Mouse (Mus musculus) lung, postnatal 0 days (tissue): Measurements from ENCODE around the gene Gm47289. TPM values are rescaled to one million over a fixed set of nuclear protein-coding genes. Genes with fewer than 3 reads are reported as not detected.
A peak's percentile ranks its signal among the peaks of the same experiment; 100 is the strongest.

Experiments
- ATAC-seq: fragments of 200-750 bp; cut with Nextera tagmentation; 2 replicates; pipeline ENCODE4 v1.8.0; 2017; ENCODE audit warnings: moderate library complexity
- DNase-seq: peaks from one replicate; pipeline ENCODE4 v3.0.0-alpha.2; 2016; ENCODE audit warnings: low spot score
- H3K27ac ChIP-seq: fragments of 300-500 bp; sonication (generic); 2 replicates; pipeline ENCODE4 v1.5.1; 2014; ENCODE audit warnings: antibody characterized with exemption, mild to moderate bottlenecking, low read length, mixed read lengths
- H3K27me3 ChIP-seq: fragments of 300-500 bp; sonication (generic); replicated peaks from 2 replicates; pipeline ENCODE4 v1.6.1; 2014; ENCODE audit warnings: low read length, mixed read lengths; ENCODE audit not compliant: insufficient read depth
- H3K36me3 ChIP-seq: fragments of 300-500 bp; sonication (generic); 2 replicates; pipeline ENCODE4 v1.6.1; 2014; ENCODE audit warnings: low read length, mixed read lengths; ENCODE audit not compliant: insufficient read depth
- H3K4me1 ChIP-seq: fragments of 300-500 bp; sonication (generic); 2 replicates; pipeline ENCODE4 v1.6.1; 2014; ENCODE audit warnings: antibody characterized with exemption, low read depth, low read length, mixed read lengths; ENCODE audit not compliant: insufficient read depth
- H3K4me2 ChIP-seq: fragments of 300-500 bp; sonication (generic); replicated peaks from 2 replicates; pipeline ENCODE4 v1.6.1; 2014; ENCODE audit warnings: low read depth, mild to moderate bottlenecking, low read length, moderate library complexity, mixed read lengths
- H3K4me3 ChIP-seq: fragments of 300-500 bp; sonication (generic); 2 replicates; pipeline ENCODE4 v1.5.1; 2014; ENCODE audit warnings: low read depth, low read length
- H3K9ac ChIP-seq: fragments of 300-500 bp; sonication (generic); replicated peaks from 2 replicates; pipeline ENCODE4 v1.6.1; 2014; ENCODE audit warnings: low read depth, mild to moderate bottlenecking
- H3K9me3 ChIP-seq: fragments of 300-500 bp; sonication (generic); 2 replicates; pipeline ENCODE4 v1.6.1; 2016; ENCODE audit warnings: low read length, mixed read lengths
- CTCF ChIP-seq: IDR thresholded peaks from 2 replicates; pipeline ENCODE4 v1.5.1; 2016; ENCODE audit warnings: antibody characterized with exemption, mild to moderate bottlenecking
- EP300 ChIP-seq: IDR thresholded peaks from 2 replicates; pipeline ENCODE4 v1.6.1; 2016; ENCODE audit warnings: antibody characterized with exemption, mild to moderate bottlenecking, control low read depth
- WGBS: fragments of 180-500 bp; shearing (Covaris S2); extraction: QIAGEN DNeasy Blood & Tissue Kit; methylation state at CpG from one replicate; pipeline ENCODE4 v1.1.7; 2014; 5-methylcytosine and 5-hydroxymethylcytosine counted together
- polyA plus RNA-seq: library from polyadenylated mRNA; unstranded; fragments of >200 nt; fragmentation: Nextera tagmentation; extraction: Ambion mirVana; gene quantifications from 2 replicates; pipeline ENCODE4 v1.2.1, GENCODE M21; 2015

Gm47289 gene
- polyA plus RNA-seq, 1 experiment from 2014 or later: not detected

- no peaks in the 10 kb centered on the region for H3K9me3 ChIP-seq
- ATAC-seq: no peak
- no peaks in the 10 kb centered on the region for H3K27me3 ChIP-seq
- no peak overlapping the region for H3K9ac ChIP-seq
- H3K27ac ChIP-seq: no peak overlapping the region
- 63% methylated on average over 8 of the region's 8 CpGs for WGBS
- no peaks in the 10 kb centered on the region for H3K36me3 ChIP-seq
- H3K4me1 ChIP-seq: no peaks in the 10 kb centered on the region
- DNase-seq: no peak
- no peak overlapping the region for H3K4me3 ChIP-seq
- no peak overlapping the region for H3K4me2 ChIP-seq
- TF ChIP-seq EP300 (no peak), CTCF (no peak)
Observed at GRCm38 (mm10) chr9:119144696-119145095, 14.3 kb upstream of the Gm47289 start.

GRCm38 (mm10) chr9:119145137-119145536, 13.8 kb upstream of the Gm47289 start:
- TF ChIP-seq EP300: no peak
- TF ChIP-seq CTCF: no peak
- H3K4me2 ChIP-seq: no peak overlapping the region
- H3K4me3 ChIP-seq: no peak overlapping the region
- WGBS: 52% methylated on average over 10 of the region's 10 CpGs
- DNase-seq: no peak
- no peaks in the 10 kb centered on the region for H3K27me3 ChIP-seq
- no peaks in the 10 kb centered on the region for H3K4me1 ChIP-seq
- no peak overlapping the region for H3K27ac ChIP-seq
- no peak for ATAC-seq
- no peak overlapping the region for H3K9ac ChIP-seq
- no peaks in the 10 kb centered on the region for H3K36me3 ChIP-seq
- no peaks in the 10 kb centered on the region for H3K9me3 ChIP-seq

GRCm38 (mm10) chr9:119145638-119146037, 13.3 kb upstream of the Gm47289 start:
- Histone ChIP-seq H3K9ac (no peak overlapping the region), H3K27ac (no peak overlapping the region), H3K27me3 (no peaks in the 10 kb centered on the region), H3K4me2 (no peak overlapping the region), H3K36me3 (no peaks in the 10 kb centered on the region), H3K4me3 (no peak overlapping the region), H3K9me3 (no peaks in the 10 kb centered on the region), H3K4me1 (no peaks in the 10 kb centered on the region)
- TF ChIP-seq EP300 (no peak), CTCF (no peak)
- no peak for ATAC-seq
- DNase-seq: no peak
- whole genome bisulfite sequencing: 67% methylated on average over 6 of the region's 6 CpGs

- TF ChIP-seq CTCF (no peak), EP300 (no peak)
- WGBS: 61% methylated on average over 12 of the region's 13 CpGs
- no peak overlapping the region for H3K4me2 ChIP-seq
- H3K4me1 ChIP-seq: no peaks in the 10 kb centered on the region
- H3K9ac ChIP-seq: no peak overlapping the region
- H3K4me3 ChIP-seq: no peak overlapping the region
- H3K27ac ChIP-seq: no peak overlapping the region
- no peak for DNase-seq
- H3K27me3 ChIP-seq: no peaks in the 10 kb centered on the region
- no peaks in the 10 kb centered on the region for H3K36me3 ChIP-seq
- H3K9me3 ChIP-seq: no peaks in the 10 kb centered on the region
- ATAC-seq: no peak
Observed at GRCm38 (mm10) chr9:119146098-119146770, 12.7 kb upstream of the Gm47289 start.

GRCm38 (mm10) chr9:119149601-119150000, 9.4 kb upstream of the Gm47289 start:
- ATAC-seq: peak; percentile 53

GRCm38 (mm10) chr9:119151751-119152150, 7.2 kb upstream of the Gm47289 start:
- Histone ChIP-seq H3K36me3 (no peaks in the 10 kb centered on the region), H3K4me2 (no peak overlapping the region), H3K27me3 (no peaks in the 10 kb centered on the region; the same call in 1 of the 2 replicates), H3K4me1 (no peaks in the 10 kb centered on the region), H3K9ac (no peak overlapping the region), H3K9me3 (no peaks in the 10 kb centered on the region), H3K4me3 (no peak overlapping the region), H3K27ac (no peak overlapping the region)
- ATAC-seq: no peak
- 38% methylated on average over 2 of the region's 2 CpGs for WGBS
- no peak for DNase-seq
- TF ChIP-seq CTCF (no peak), EP300 (no peak)

More at GRCm38 (mm10) chr9:119149601-119150000, 9.4 kb upstream of the Gm47289 start:
- Histone ChIP-seq H3K9me3 (no peaks in the 10 kb centered on the region), H3K27ac (no peak overlapping the region), H3K9ac (no peak overlapping the region), H3K4me3 (no peak overlapping the region), H3K27me3 (no peaks in the 10 kb centered on the region), H3K36me3 (no peaks in the 10 kb centered on the region), H3K4me2 (no peak overlapping the region), H3K4me1 (no peaks in the 10 kb centered on the region)
- no peak for TF ChIP-seq EP300
- DNase-seq: peak; percentile 71
- WGBS: 23% methylated on average over 5 of the region's 5 CpGs
